Mouse (Mus musculus) limb, embryonic 11.5 days (tissue): ENCODE results near the gene Ubxn11. TPM values are rescaled to one million over a fixed set of nuclear protein-coding genes. Genes with fewer than 3 reads are reported as not detected.
"Not testable (repeated sequence)": the region's sequence is repeated elsewhere in the genome, so short reads cannot be mapped to it uniquely, and the experiment has no call there.

Source experiments
- ATAC-seq: fragments of 200-750 bp; cut with Nextera tagmentation; 2 replicates; pipeline ENCODE4 v1.8.0; 2017; ENCODE audit warnings: low read depth; ENCODE audit not compliant: insufficient number of reproducible peaks, low FRiP score, low TSS enrichment
- DNase-seq: peaks from one replicate; pipeline ENCODE4 v3.0.0-alpha.2; 2015; ENCODE audit warnings: low spot score
- H3K27ac ChIP-seq: fragments of 300-500 bp; sonication (generic); replicated peaks from 2 replicates; pipeline ENCODE4 v1.5.1; 2014; ENCODE audit warnings: low read depth, mild to moderate bottlenecking, low read length
- H3K27me3 ChIP-seq: fragments of 300-500 bp; sonication (generic); 2 replicates; pipeline ENCODE4 v1.6.1; 2014; ENCODE audit warnings: mild to moderate bottlenecking, low read length, mixed read lengths; ENCODE audit not compliant: control insufficient read depth, insufficient read depth
- H3K36me3 ChIP-seq: fragments of 300-500 bp; sonication (generic); 2 replicates; pipeline ENCODE4 v1.6.1; 2014; ENCODE audit warnings: mild to moderate bottlenecking, low read length, moderate library complexity, mixed read lengths; ENCODE audit not compliant: control insufficient read depth, insufficient read depth
- H3K4me1 ChIP-seq: fragments of 300-500 bp; sonication (generic); 2 replicates; pipeline ENCODE4 v1.6.1; 2014; ENCODE audit warnings: low read length, mixed read lengths; ENCODE audit not compliant: control insufficient read depth, insufficient read depth
- H3K4me2 ChIP-seq: fragments of 300-500 bp; sonication (generic); 2 replicates; pipeline ENCODE4 v1.6.1; 2014; ENCODE audit warnings: low read depth, mild to moderate bottlenecking, moderate library complexity; ENCODE audit not compliant: severe bottlenecking
- H3K4me3 ChIP-seq: fragments of 300-500 bp; sonication (generic); 2 replicates; pipeline ENCODE4 v1.5.1; 2014; ENCODE audit warnings: low read depth, low read length
- H3K9ac ChIP-seq: fragments of 300-500 bp; sonication (generic); 2 replicates; pipeline ENCODE4 v1.6.1; 2014; ENCODE audit warnings: mild to moderate bottlenecking, low read length
- H3K9me3 ChIP-seq: fragments of 300-500 bp; sonication (generic); 2 replicates; pipeline ENCODE4 v1.6.1; 2016; ENCODE audit warnings: low read length; ENCODE audit not compliant: control insufficient read depth
- WGBS: fragments of 180-500 bp; shearing (Covaris S2); extraction: QIAGEN DNeasy Blood & Tissue Kit; methylation state at CpG from one replicate; pipeline ENCODE4 v1.1.7; 2014; 5-methylcytosine and 5-hydroxymethylcytosine counted together
- polyA plus RNA-seq: library from polyadenylated mRNA; unstranded; fragments of >200 nt; fragmentation: Nextera tagmentation; extraction: Ambion mirVana; gene quantifications from 2 replicates; pipeline ENCODE4 v1.2.1, GENCODE M21; 2014

Gene Ubxn11
- polyA plus RNA-seq, 1 experiment from 2014 or later, result 6.0 TPM

GRCm38 (mm10) chr4:134132519-134133095, 30.2 kb downstream of the Ubxn11 start:
- H3K9me3 ChIP-seq, result no peaks in the 10 kb centered on the region
- no peak for DNase-seq
- no peak overlapping the region for H3K4me2 ChIP-seq
- no peak overlapping the region for H3K27ac ChIP-seq
- H3K4me3 ChIP-seq, result no peak overlapping the region
- WGBS, result 74% methylated on average over 8 of the region's 8 CpGs
- no peak for ATAC-seq
- no peaks in the 10 kb centered on the region for H3K27me3 ChIP-seq
- H3K9ac ChIP-seq, result no peak overlapping the region
- no peaks in the 10 kb centered on the region; the same call in 1 of the 2 replicates for H3K36me3 ChIP-seq
- peaks cover 31% of the 10 kb centered on the region for H3K4me1 ChIP-seq

- H3K36me3 ChIP-seq, result 0 out of 2 replicates have a peak, but pooled peaks cover 3% of the 10 kb centered on the region
- ATAC-seq, result no peak
- DNase-seq, result peak; percentile 61
- H3K27ac ChIP-seq, result no peak overlapping the region; the same call in 1 of the 2 replicates
- H3K27me3 ChIP-seq, result no peaks in the 10 kb centered on the region
- WGBS, result 28% methylated on average over 3 of the region's 3 CpGs
- no peak overlapping the region for H3K4me2 ChIP-seq
- no peaks in the 10 kb centered on the region for H3K9me3 ChIP-seq
- peaks cover 15% of the 10 kb centered on the region for H3K4me1 ChIP-seq
- H3K9ac ChIP-seq, result no peak overlapping the region
- no peak overlapping the region for H3K4me3 ChIP-seq
These were observed 34.0 kb downstream of the Ubxn11 start for GRCm38 (mm10) chr4:134136280-134136926.

GRCm38 (mm10) chr4:134138857-134139256, 36.5 kb downstream of the Ubxn11 start:
- no peak for DNase-seq
- H3K36me3 ChIP-seq, result peaks cover 3% of the 10 kb centered on the region; the same call in 1 of the 2 replicates
- no peak overlapping the region for H3K27ac ChIP-seq
- no peak overlapping the region for H3K4me2 ChIP-seq
- H3K27me3 ChIP-seq, result no peaks in the 10 kb centered on the region
- ATAC-seq, result no peak
- peaks cover 15% of the 10 kb centered on the region for H3K4me1 ChIP-seq
- H3K9ac ChIP-seq, result no peak overlapping the region
- 90% methylated on average over 2 of the region's 2 CpGs for WGBS
- no peaks in the 10 kb centered on the region for H3K9me3 ChIP-seq
- no peak overlapping the region for H3K4me3 ChIP-seq

GRCm38 (mm10) chr4:134144297-134144696, 41.9 kb downstream of the Ubxn11 start:
- ATAC-seq, H3K9me3 ChIP-seq, H3K4me2 ChIP-seq, H3K36me3 ChIP-seq, H3K27ac ChIP-seq, H3K4me3 ChIP-seq, H3K4me1 ChIP-seq, DNase-seq, H3K27me3 ChIP-seq, H3K9ac ChIP-seq: not testable (repeated sequence)
- 97% methylated on average over 5 of the region's 5 CpGs for WGBS

- no peak overlapping the region for H3K9ac ChIP-seq
- peaks cover 5% of the 10 kb centered on the region; the same call in 1 of the 2 replicates for H3K36me3 ChIP-seq
- no peaks in the 10 kb centered on the region for H3K9me3 ChIP-seq
- no peak overlapping the region for H3K4me2 ChIP-seq
- no peak overlapping the region for H3K4me3 ChIP-seq
- no peak for DNase-seq
- no peak for ATAC-seq
- H3K27ac ChIP-seq, result no peak overlapping the region
- H3K4me1 ChIP-seq, result no peaks in the 10 kb centered on the region
- no peaks in the 10 kb centered on the region for H3K27me3 ChIP-seq
- 95% methylated on average over 4 of the region's 4 CpGs for WGBS
These were observed 47.0 kb downstream of the Ubxn11 start for GRCm38 (mm10) chr4:134149389-134149788.

GRCm38 (mm10) chr4:134152112-134152511, 49.7 kb downstream of the Ubxn11 start:
- ATAC-seq, result no peak
- no peak overlapping the region for H3K4me2 ChIP-seq
- H3K4me3 ChIP-seq, result no peak overlapping the region
- no peaks in the 10 kb centered on the region for H3K27me3 ChIP-seq
- no peak for DNase-seq
- 86% methylated on average over 3 of the region's 3 CpGs for WGBS
- H3K36me3 ChIP-seq, result peaks cover 10% of the 10 kb centered on the region; the same call in 1 of the 2 replicates
- H3K9me3 ChIP-seq, result no peaks in the 10 kb centered on the region
- no peak overlapping the region for H3K27ac ChIP-seq
- no peaks in the 10 kb centered on the region for H3K4me1 ChIP-seq
- no peak overlapping the region for H3K9ac ChIP-seq

GRCm38 (mm10) chr4:134153656-134154055, 51.3 kb downstream of the Ubxn11 start:
- WGBS, result 91% methylated on average over 3 of the region's 3 CpGs
- no peak overlapping the region for H3K27ac ChIP-seq
- H3K4me2 ChIP-seq, result no peak overlapping the region
- H3K4me3 ChIP-seq, result no peak overlapping the region
- no peaks in the 10 kb centered on the region for H3K27me3 ChIP-seq
- no peak for ATAC-seq
- no peaks in the 10 kb centered on the region for H3K4me1 ChIP-seq
- H3K36me3 ChIP-seq, result peaks cover 8% of the 10 kb centered on the region; the same call in 1 of the 2 replicates
- H3K9me3 ChIP-seq, result no peaks in the 10 kb centered on the region
- no peak overlapping the region for H3K9ac ChIP-seq
- no peak for DNase-seq

- Histone ChIP-seq H3K36me3 (peaks cover 8% of the 10 kb centered on the region; the same call in 1 of the 2 replicates), H3K4me3 (no peak overlapping the region), H3K9me3 (no peaks in the 10 kb centered on the region), H3K4me1 (no peaks in the 10 kb centered on the region), H3K27me3 (no peaks in the 10 kb centered on the region), H3K4me2 (no peak overlapping the region), H3K27ac (no peak overlapping the region), H3K9ac (no peak overlapping the region)
- WGBS, result 94% methylated on average over 3 of the region's 3 CpGs
- ATAC-seq, result no peak
- DNase-seq, result no peak
These were observed 52.0 kb downstream of the Ubxn11 start for GRCm38 (mm10) chr4:134154354-134154753.
